Mouse (Mus musculus) intestine, embryonic 15.5 days (tissue): ENCODE results near the gene Tmem183a. TPM values are rescaled to one million over a fixed set of nuclear protein-coding genes. Genes with fewer than 3 reads are reported as not detected.
A peak's percentile ranks its signal among the peaks of the same experiment; 100 is the strongest.

Experiments used
- ATAC-seq: fragments of 200-750 bp; cut with Nextera tagmentation; 2 replicates; pipeline ENCODE4 v1.8.0; 2017; ENCODE audit warnings: moderate TSS enrichment, moderate library complexity
- H3K27ac ChIP-seq: fragments of 300-500 bp; sonication (generic); 2 replicates; pipeline ENCODE4 v1.5.1; 2015; ENCODE audit warnings: mild to moderate bottlenecking, inconsistent platforms
- H3K27me3 ChIP-seq: fragments of 300-500 bp; sonication (generic); replicated peaks from 2 replicates; pipeline ENCODE4 v1.6.1; 2015; ENCODE audit warnings: inconsistent platforms
- H3K36me3 ChIP-seq: fragments of 300-500 bp; sonication (generic); 2 replicates; pipeline ENCODE4 v1.6.1; 2015; ENCODE audit warnings: inconsistent platforms
- H3K4me1 ChIP-seq: fragments of 300-500 bp; sonication (generic); replicated peaks from 2 replicates; pipeline ENCODE4 v1.6.1; 2015; ENCODE audit warnings: inconsistent platforms
- H3K4me2 ChIP-seq: fragments of 300-500 bp; sonication (generic); replicated peaks from 2 replicates; pipeline ENCODE4 v1.6.1; 2015; ENCODE audit warnings: mild to moderate bottlenecking, inconsistent platforms
- H3K4me3 ChIP-seq: fragments of 300-500 bp; sonication (generic); replicated peaks from 2 replicates; pipeline ENCODE4 v1.5.1; 2015; ENCODE audit warnings: inconsistent platforms
- H3K9ac ChIP-seq: fragments of 300-500 bp; sonication (generic); 2 replicates; pipeline ENCODE4 v1.6.1; 2015; ENCODE audit warnings: inconsistent platforms
- H3K9me3 ChIP-seq: fragments of 300-500 bp; sonication (generic); 2 replicates; pipeline ENCODE4 v1.6.1; 2016; ENCODE audit warnings: inconsistent platforms
- WGBS: fragments of 180-500 bp; shearing (Covaris S2); methylation state at CpG from one replicate; pipeline ENCODE4 v1.1.7; 2015; 5-methylcytosine and 5-hydroxymethylcytosine counted together
- polyA plus RNA-seq: library from polyadenylated mRNA; unstranded; fragments of >200 nt; fragmentation: Nextera tagmentation; extraction: Ambion mirVana; gene quantifications from 2 replicates; pipeline ENCODE4 v1.2.1, GENCODE M21; 2015

The Tmem183a gene
- polyA plus RNA-seq, 1 experiment from 2014 or later, result 87.1 TPM

DNA sequence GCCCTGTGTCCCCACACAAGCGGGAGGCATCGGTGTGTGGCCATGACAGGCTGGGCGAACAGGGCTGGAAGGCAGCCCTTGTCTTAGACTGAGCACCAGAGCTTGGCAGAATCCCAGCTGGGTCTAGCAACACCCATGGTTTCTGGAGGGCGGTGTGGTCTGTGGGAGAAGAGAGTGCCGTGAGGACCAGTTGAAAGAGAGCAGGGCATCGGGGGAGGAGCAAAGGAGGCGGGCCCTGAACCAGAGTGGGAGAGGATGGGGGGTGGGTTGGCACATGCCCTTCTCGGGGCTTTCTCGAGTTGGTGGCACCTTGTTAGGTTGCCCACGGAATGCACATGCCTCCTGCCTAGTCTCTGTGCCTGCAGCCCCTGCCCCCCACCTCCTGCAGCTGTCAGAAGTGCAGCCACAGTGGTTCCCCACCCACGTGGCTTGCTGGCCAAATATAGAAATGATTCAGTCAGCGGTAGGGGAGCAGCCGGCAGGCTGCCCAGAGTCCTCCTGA, 29.0 kb downstream of the Tmem183a start, which contains the start of gene Ppfia4:
Gene Ppfia4, minus strand, starts transcription at position 159 of the 502 bp plus-strand sequence.
- Histone ChIP-seq H3K4me1 (peaks cover 12% of the 10 kb centered on the region), H3K4me2 (peak within 1 kb of the TSS; percentile 31; the same call in 1 of the 2 replicates), H3K9me3 (no peaks in the 10 kb centered on the region), H3K36me3 (no peaks in the 10 kb centered on the region), H3K9ac (no peak within 1 kb of the TSS), H3K27me3 (no peaks in the 10 kb centered on the region), H3K27ac (no peak within 1 kb of the TSS), H3K4me3 (no peak within 1 kb of the TSS)
- peak; percentile 60 for ATAC-seq
- WGBS, result 40% methylated on average over 13 of the region's 13 CpGs

DNA sequence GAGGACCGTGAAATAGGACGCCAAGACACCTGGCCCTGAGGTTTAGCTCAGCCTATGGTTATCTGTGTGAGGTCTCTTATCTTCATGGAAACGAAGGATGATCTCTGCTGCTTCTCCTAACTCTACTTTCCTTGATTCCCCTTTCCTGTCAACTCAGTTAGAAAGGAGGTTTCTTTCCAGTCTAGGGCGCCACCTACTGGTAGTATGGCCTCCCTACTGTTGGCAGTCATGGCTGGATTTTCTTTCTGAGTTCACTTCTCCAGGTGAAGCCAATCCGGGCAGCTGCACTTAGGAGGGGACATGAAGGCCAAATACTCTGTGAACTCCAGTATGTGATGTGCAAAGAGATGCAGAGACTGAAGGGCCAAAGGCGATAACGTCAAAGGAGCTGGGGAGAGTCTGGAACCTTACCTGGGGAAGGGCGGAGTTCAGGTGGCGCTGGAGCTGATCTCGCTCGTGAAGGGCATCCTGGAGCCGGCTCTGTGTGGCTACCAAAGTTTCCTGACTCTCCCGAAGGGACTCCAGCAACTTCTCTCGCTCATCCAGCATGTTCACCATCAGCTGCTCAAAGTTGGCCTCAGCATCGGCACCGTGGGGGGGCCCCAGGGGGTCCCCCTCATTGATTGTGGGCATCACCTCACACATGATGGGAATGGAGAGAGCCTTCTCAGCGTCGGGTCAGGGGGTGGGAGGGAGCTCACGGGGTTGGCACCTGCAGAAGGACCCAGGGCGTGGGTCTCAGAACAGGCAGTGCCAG, 29.7 kb downstream of the Tmem183a start:
- Histone ChIP-seq H3K4me2 (no peak overlapping the region), H3K4me1 (peaks cover 12% of the 10 kb centered on the region), H3K9ac (no peak overlapping the region), H3K27ac (no peak overlapping the region), H3K27me3 (no peaks in the 10 kb centered on the region), H3K9me3 (no peaks in the 10 kb centered on the region), H3K36me3 (no peaks in the 10 kb centered on the region), H3K4me3 (no peak overlapping the region)
- ATAC-seq, result peak; percentile 15; the same call in 1 of the 2 replicates
- 55% methylated on average over 20 of the region's 20 CpGs for WGBS

DNA sequence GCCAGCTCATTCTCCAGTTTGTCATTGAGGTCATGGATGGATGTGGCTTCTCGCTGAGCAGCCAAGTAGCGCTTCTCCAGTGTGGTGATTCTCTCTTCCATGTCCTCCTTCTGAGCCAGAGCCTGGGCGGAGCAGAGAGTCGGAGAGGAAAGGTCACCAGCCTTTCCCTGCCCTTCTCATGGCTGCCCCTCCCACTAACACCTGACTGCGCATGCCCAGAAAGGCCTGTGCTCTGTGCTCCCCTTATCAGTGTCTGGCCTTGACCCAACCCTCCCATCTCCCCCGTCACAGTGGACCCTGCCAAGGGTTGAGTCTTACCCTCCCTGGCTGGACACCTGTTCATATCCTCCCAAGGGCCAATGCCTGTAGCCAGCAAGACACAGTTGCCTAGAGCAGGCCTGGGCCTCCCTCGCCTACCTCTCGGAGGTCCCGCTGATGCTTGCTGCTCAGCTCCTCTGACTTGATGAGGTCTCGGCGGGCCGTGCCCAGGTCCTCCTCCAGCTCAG, 34.9 kb downstream of the Tmem183a start:
- peak; percentile 24; the same call in 1 of the 2 replicates for ATAC-seq
- Histone ChIP-seq H3K36me3 (no peaks in the 10 kb centered on the region), H3K4me3 (no peak overlapping the region), H3K27me3 (no peaks in the 10 kb centered on the region), H3K4me1 (peaks cover under 1% of the 10 kb centered on the region; the same call in 1 of the 2 replicates), H3K27ac (no peak overlapping the region), H3K9me3 (no peaks in the 10 kb centered on the region), H3K4me2 (no peak overlapping the region), H3K9ac (no peak overlapping the region)
- 90% methylated on average over 12 of the region's 12 CpGs for WGBS

DNA sequence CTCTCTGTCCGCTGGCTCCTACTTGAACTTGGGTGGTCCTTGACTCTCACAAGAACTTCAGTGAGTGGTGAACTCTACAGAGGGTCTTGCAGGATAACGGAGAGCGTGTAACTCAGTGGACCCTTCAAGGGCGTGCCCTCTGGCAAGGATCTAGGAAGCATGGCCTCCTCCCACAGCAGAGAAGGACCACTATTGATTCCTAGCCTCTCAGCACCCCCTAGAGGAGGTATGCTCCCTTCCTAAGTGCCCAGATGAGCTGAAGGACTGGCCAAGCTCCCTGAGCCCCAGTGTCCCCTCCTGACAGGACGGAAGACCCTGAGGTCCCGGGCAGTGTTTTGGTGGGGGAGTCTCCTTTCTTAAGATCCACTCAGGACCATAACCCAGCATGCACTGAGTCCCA, 39.2 kb downstream of the Tmem183a start:
- Histone ChIP-seq H3K4me2 (no peak overlapping the region), H3K9me3 (no peaks in the 10 kb centered on the region), H3K4me1 (peaks cover 4% of the 10 kb centered on the region; the same call in 1 of the 2 replicates), H3K9ac (no peak overlapping the region), H3K27ac (no peak overlapping the region), H3K27me3 (no peaks in the 10 kb centered on the region), H3K36me3 (no peaks in the 10 kb centered on the region), H3K4me3 (no peak overlapping the region)
- WGBS, result 81% methylated on average over 6 of the region's 6 CpGs
- no peak for ATAC-seq

DNA sequence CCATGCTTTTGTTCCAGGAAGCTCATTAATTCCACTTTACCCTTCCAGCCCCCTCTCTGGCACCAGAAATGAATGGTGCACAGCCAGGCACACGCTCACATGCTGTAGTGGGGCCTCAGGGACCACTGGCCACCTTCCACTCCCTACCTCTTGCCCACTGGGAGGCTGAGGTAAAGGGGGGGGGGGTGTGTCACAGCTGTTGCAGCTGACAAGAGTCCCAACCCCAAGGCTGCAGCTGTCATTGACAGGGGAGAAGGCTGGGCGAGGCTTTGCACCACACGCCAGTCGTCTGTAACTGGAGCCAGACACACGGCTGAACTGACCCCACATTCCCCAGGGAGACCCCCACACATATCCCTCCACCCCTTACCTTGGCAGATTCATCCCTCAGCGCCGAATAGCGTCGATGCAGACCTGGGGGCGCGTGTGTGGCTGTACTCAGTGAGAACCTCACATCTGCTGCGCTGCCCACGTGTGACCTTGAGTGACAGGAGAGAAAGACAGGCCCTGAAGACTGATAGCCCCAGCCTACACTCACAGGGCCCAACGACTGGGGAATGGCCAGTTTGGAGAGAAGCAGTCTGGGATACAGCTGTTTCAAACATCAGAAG, 41.0 kb downstream of the Tmem183a start:
- no peak for ATAC-seq
- H3K4me1 ChIP-seq, result peaks cover 4% of the 10 kb centered on the region; the same call in 1 of the 2 replicates
- H3K36me3 ChIP-seq, result no peaks in the 10 kb centered on the region
- no peak overlapping the region for H3K4me3 ChIP-seq
- 56% methylated on average over 14 of the region's 14 CpGs for WGBS
- no peak overlapping the region for H3K9ac ChIP-seq
- H3K27ac ChIP-seq, result no peak overlapping the region
- no peak overlapping the region for H3K4me2 ChIP-seq
- no peaks in the 10 kb centered on the region for H3K27me3 ChIP-seq
- no peaks in the 10 kb centered on the region for H3K9me3 ChIP-seq

DNA sequence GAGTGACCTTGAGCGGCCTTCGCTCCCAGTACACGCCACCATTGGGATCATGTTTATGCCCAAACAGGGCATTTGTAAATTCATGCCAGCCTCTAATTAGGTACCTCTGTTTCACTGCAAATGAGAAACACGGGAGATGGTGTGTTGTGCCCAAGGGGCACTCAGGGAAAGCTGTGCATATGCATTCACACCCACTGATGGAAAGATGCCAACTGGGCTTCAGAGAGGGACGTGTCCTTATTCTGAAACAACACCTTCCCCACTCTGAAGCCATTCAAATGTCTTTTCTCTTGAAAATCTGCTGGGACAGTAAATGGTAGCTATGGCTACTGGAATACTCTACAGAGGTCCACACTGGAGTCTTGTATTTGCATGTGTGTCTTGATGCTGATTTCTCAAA, 43.5 kb downstream of the Tmem183a start:
- Histone ChIP-seq H3K9me3 (no peaks in the 10 kb centered on the region), H3K27me3 (no peaks in the 10 kb centered on the region), H3K27ac (no peak overlapping the region), H3K36me3 (no peaks in the 10 kb centered on the region), H3K4me3 (no peak overlapping the region), H3K9ac (no peak overlapping the region), H3K4me1 (peaks cover 4% of the 10 kb centered on the region; the same call in 1 of the 2 replicates), H3K4me2 (no peak overlapping the region)
- 88% methylated on average over 5 of the region's 5 CpGs for WGBS
- no peak for ATAC-seq

DNA sequence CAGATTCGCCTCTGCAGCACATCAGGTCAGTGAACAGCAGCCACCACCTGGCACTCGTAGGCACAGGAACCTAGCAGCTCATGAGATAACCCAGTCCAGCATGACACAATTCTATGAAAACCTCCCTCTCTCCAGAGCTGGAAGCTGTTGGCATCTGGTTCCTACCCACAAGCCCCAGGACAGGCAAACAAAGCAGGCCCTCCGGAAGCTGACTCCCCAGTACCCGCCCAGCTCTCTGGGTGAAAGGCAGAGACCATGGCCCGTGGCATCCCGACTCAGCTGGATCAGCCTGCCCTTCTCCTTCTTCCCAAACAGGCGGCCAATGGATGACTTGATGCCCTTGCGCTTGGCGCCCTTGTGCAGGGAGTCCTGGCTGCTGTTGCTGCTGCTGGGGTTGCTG, 45.4 kb downstream of the Tmem183a start:
- H3K4me3 ChIP-seq, result no peak overlapping the region
- no peak overlapping the region for H3K9ac ChIP-seq
- ATAC-seq, result no peak
- no peaks in the 10 kb centered on the region for H3K9me3 ChIP-seq
- H3K4me1 ChIP-seq, result peaks cover 4% of the 10 kb centered on the region; the same call in 1 of the 2 replicates
- H3K27me3 ChIP-seq, result no peaks in the 10 kb centered on the region
- 89% methylated on average over 9 of the region's 9 CpGs for WGBS
- no peak overlapping the region for H3K4me2 ChIP-seq
- no peak overlapping the region for H3K27ac ChIP-seq
- no peaks in the 10 kb centered on the region for H3K36me3 ChIP-seq

DNA sequence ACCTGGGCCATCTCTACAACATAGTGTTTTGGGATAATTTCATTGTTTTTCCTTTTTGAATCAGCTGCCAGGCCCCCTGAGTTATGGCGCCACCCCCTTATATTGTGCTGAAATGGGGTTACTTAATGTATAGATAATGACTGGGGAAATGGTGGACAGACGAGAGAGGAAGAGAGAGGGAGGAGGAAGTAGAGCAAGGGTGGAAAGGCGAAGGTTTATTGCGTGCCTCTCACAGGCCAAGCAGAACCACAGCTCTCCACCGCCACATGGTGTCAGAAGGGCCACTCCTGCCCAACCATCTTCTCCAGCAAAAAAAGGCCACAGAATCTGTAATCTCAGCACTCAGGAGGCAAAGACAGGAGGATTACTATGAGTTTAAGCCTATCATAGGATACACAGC, 46.6 kb downstream of the Tmem183a start:
- Histone ChIP-seq H3K4me2 (no peak overlapping the region), H3K36me3 (no peaks in the 10 kb centered on the region), H3K27ac (no peak overlapping the region), H3K27me3 (no peaks in the 10 kb centered on the region), H3K9ac (no peak overlapping the region), H3K4me1 (no peaks in the 10 kb centered on the region), H3K4me3 (no peak overlapping the region), H3K9me3 (no peaks in the 10 kb centered on the region)
- WGBS, result 84% methylated on average over 5 of the region's 5 CpGs
- ATAC-seq, result no peak

DNA sequence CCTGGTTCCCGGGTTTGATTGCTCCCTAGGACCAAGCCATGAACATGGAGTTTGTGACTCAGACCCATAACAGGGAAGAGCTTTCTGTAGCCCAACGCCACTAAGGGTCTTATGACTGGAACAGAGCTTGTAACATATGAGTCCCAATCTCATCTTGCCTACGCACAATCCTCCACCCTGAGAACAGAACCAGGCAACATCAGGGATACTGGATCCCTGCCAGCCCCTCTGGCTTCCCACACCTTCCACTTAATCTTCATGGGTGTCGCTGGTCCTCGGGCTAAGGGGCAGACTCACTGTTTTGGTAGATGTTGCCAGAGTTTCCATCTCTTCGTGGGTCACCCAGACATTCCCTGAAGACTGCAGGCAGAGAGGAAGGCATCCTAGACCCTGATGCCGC, 50.0 kb downstream of the Tmem183a start:
- Histone ChIP-seq H3K9me3 (no peaks in the 10 kb centered on the region), H3K4me1 (0 out of 2 replicates have a peak, but pooled peaks cover 3% of the 10 kb centered on the region), H3K36me3 (no peaks in the 10 kb centered on the region), H3K27me3 (no peaks in the 10 kb centered on the region), H3K9ac (no peak overlapping the region), H3K27ac (no peak overlapping the region), H3K4me3 (no peak overlapping the region), H3K4me2 (no peak overlapping the region)
- WGBS, result 87% methylated on average over 7 of the region's 7 CpGs
- ATAC-seq, result no peak

DNA sequence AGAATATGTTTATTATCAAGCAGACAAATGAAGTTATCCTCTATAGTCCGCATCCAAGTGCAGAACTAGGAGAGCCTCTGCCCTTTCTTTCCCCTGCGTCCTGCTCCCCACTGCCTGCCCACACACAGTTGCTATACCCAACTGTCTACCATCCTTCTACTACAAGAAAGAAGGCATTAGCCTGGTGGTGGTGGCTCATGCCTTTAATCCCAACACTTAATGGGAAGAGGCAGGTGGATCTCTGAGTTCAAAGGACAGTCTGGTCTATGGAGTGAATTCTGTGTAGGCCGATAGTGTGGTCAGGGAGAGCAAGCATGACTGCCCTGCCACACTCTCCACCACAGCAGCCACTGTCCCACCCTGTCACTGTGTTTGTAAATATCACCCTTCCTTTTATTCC, 51.0 kb downstream of the Tmem183a start:
- Histone ChIP-seq H3K27me3 (no peaks in the 10 kb centered on the region), H3K4me2 (no peak overlapping the region), H3K4me1 (0 out of 2 replicates have a peak, but pooled peaks cover 3% of the 10 kb centered on the region), H3K9me3 (no peaks in the 10 kb centered on the region), H3K9ac (no peak overlapping the region), H3K27ac (no peak overlapping the region), H3K36me3 (no peaks in the 10 kb centered on the region), H3K4me3 (no peak overlapping the region)
- no peak for ATAC-seq
- 93% methylated on average over 3 of the region's 3 CpGs for WGBS

DNA sequence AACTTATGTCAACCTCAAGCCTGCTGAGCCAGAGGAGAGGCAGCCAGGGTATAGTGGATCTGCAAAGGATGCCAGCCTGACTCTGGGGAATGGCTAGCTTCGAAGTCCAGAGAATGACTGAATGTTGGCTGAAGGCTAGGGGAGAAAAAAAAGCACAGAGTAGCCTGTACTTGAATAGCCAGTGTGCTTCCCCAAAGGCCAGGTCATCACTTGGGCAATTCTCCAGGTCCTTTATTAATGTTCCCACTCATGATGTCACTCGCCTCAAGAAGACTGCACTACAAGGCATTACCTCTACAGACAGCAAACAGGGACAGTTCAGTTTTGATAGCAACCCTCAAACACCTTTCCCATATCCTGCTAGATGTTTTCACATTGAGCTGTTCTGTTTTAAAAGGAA, 51.5 kb downstream of the Tmem183a start:
- no peak overlapping the region for H3K4me3 ChIP-seq
- H3K9ac ChIP-seq, result no peak overlapping the region
- H3K4me2 ChIP-seq, result no peak overlapping the region
- H3K27me3 ChIP-seq, result no peaks in the 10 kb centered on the region
- WGBS, result 91% methylated on average over 2 of the region's 2 CpGs
- no peaks in the 10 kb centered on the region for H3K9me3 ChIP-seq
- ATAC-seq, result no peak
- H3K36me3 ChIP-seq, result no peaks in the 10 kb centered on the region
- H3K27ac ChIP-seq, result no peak overlapping the region
- H3K4me1 ChIP-seq, result 0 out of 2 replicates have a peak, but pooled peaks cover 3% of the 10 kb centered on the region

DNA sequence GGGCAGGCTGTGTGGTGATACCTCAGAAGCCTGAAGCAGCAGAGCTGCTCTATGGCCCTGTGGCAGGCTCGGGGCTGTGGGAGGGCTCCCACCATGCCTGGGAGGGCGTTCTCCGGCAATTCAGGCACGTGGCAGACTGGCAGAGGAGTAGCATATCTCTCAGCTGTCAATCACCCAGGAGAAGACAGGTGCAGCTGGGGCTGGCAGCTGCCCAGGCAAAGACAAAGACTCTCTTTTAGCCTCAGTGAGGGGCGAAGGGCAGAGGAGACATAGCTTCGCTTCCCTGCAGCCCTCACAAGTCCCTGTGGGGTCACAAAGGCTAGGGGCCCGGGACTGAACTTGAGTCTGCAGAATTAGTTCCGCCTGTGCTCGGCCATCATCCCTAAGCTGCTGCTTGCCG, 54.4 kb downstream of the Tmem183a start:
- Histone ChIP-seq H3K4me3 (no peak overlapping the region), H3K9me3 (no peaks in the 10 kb centered on the region), H3K4me1 (peaks cover 8% of the 10 kb centered on the region), H3K9ac (no peak overlapping the region), H3K36me3 (no peaks in the 10 kb centered on the region), H3K27ac (no peak overlapping the region), H3K4me2 (no peak overlapping the region), H3K27me3 (no peaks in the 10 kb centered on the region)
- ATAC-seq, result no peak
- WGBS, result 73% methylated on average over 10 of the region's 10 CpGs
